Mouse (Mus musculus) heart, embryonic 11.5 days (tissue): ENCODE results near the gene Fam173a. TPM values are rescaled to one million over a fixed set of nuclear protein-coding genes. Genes with fewer than 3 reads are reported as not detected.

Experiments used
- ATAC-seq: fragments of 200-750 bp; cut with Nextera tagmentation; replicated peaks from 2 replicates; pipeline ENCODE4 v1.8.0; 2017; ENCODE audit warnings: moderate library complexity; ENCODE audit not compliant: insufficient number of reproducible peaks, low FRiP score, low TSS enrichment
- H3K27ac ChIP-seq: fragments of 300-500 bp; sonication (generic); 2 replicates; pipeline ENCODE4 v1.5.1; 2014; ENCODE audit warnings: mild to moderate bottlenecking, low read depth, low read length
- H3K27me3 ChIP-seq: fragments of 300-500 bp; sonication (generic); 2 replicates; pipeline ENCODE4 v1.6.1; 2014; ENCODE audit warnings: mild to moderate bottlenecking, low read length, mixed read lengths; ENCODE audit not compliant: control insufficient read depth, insufficient read depth
- H3K36me3 ChIP-seq: fragments of 300-500 bp; sonication (generic); 2 replicates; pipeline ENCODE4 v1.6.1; 2014; ENCODE audit warnings: mild to moderate bottlenecking, low read length, moderate library complexity, mixed read lengths; ENCODE audit not compliant: control insufficient read depth, insufficient read depth
- H3K4me1 ChIP-seq: fragments of 300-500 bp; sonication (generic); 2 replicates; pipeline ENCODE4 v1.6.1; 2014; ENCODE audit warnings: low read length; ENCODE audit not compliant: control insufficient read depth, insufficient read depth
- H3K4me2 ChIP-seq: fragments of 300-500 bp; sonication (generic); 2 replicates; pipeline ENCODE4 v1.6.1; 2014; ENCODE audit warnings: mild to moderate bottlenecking, moderate library complexity
- H3K4me3 ChIP-seq: fragments of 300-500 bp; sonication (generic); 2 replicates; pipeline ENCODE4 v1.5.1; 2014; ENCODE audit warnings: low read depth, low read length
- H3K9ac ChIP-seq: fragments of 300-500 bp; sonication (generic); 2 replicates; pipeline ENCODE4 v1.6.1; 2014; ENCODE audit warnings: mild to moderate bottlenecking, low read depth, low read length, moderate library complexity
- H3K9me3 ChIP-seq: fragments of 300-500 bp; sonication (generic); replicated peaks from 2 replicates; pipeline ENCODE4 v1.6.1; 2016; ENCODE audit warnings: low read length; ENCODE audit not compliant: control insufficient read depth
- WGBS: fragments of 180-500 bp; shearing (Covaris S2); extraction: QIAGEN DNeasy Blood & Tissue Kit; methylation state at CpG from one replicate; pipeline ENCODE4 v1.1.7; 2014; ENCODE audit not compliant: insufficient replicate concordance; 5-methylcytosine and 5-hydroxymethylcytosine counted together
- polyA plus RNA-seq: library from polyadenylated mRNA; unstranded; fragments of >200 nt; fragmentation: Nextera tagmentation; extraction: Ambion mirVana; gene quantifications from 2 replicates; pipeline ENCODE4 v1.2.1, GENCODE M21; 2014

Fam173a gene
- polyA plus RNA-seq, 1 experiment from 2014 or later = 74.0 TPM

- Histone ChIP-seq H3K27me3 (no peaks in the 10 kb centered on the region), H3K4me1 (peaks cover 12% of the 10 kb centered on the region), H3K9ac (peak overlapping the region; percentile 80), H3K4me3 (peak overlapping the region; percentile 69; the same call in 1 of the 2 replicates), H3K36me3 (peaks cover 20% of the 10 kb centered on the region), H3K4me2 (peak overlapping the region; percentile 78), H3K9me3 (no peaks in the 10 kb centered on the region), H3K27ac (no peak overlapping the region)
- no peak for ATAC-seq
- WGBS = 80% methylated on average over 14 of the region's 15 CpGs
These were observed 8.7 kb downstream of the Fam173a start for GRCm38 (mm10) chr17:25783861-25784574.

GRCm38 (mm10) chr17:25783086-25783485 is 9.6 kb downstream of the Fam173a start:
- peaks cover 12% of the 10 kb centered on the region for H3K4me1 ChIP-seq
- no peak for ATAC-seq
- H3K9me3 ChIP-seq = no peaks in the 10 kb centered on the region
- H3K27me3 ChIP-seq = no peaks in the 10 kb centered on the region
- no peak overlapping the region for H3K4me3 ChIP-seq
- H3K36me3 ChIP-seq = peaks cover 20% of the 10 kb centered on the region
- no peak overlapping the region for H3K27ac ChIP-seq
- 77% methylated on average over 7 of the region's 7 CpGs for WGBS
- no peak overlapping the region for H3K4me2 ChIP-seq
- H3K9ac ChIP-seq = no peak overlapping the region

GRCm38 (mm10) chr17:25781339-25781738 is 11.4 kb downstream of the Fam173a start:
- no peak for ATAC-seq
- no peaks in the 10 kb centered on the region for H3K27me3 ChIP-seq
- no peak overlapping the region for H3K9ac ChIP-seq
- H3K4me1 ChIP-seq = peaks cover 12% of the 10 kb centered on the region
- no peak overlapping the region for H3K27ac ChIP-seq
- 76% methylated on average over 6 of the region's 6 CpGs for WGBS
- H3K9me3 ChIP-seq = no peaks in the 10 kb centered on the region
- no peak overlapping the region for H3K4me3 ChIP-seq
- peaks cover 18% of the 10 kb centered on the region for H3K36me3 ChIP-seq
- no peak overlapping the region for H3K4me2 ChIP-seq

GRCm38 (mm10) chr17:25777948-25778347 is 14.8 kb downstream of the Fam173a start:
- H3K4me3 ChIP-seq = no peak overlapping the region
- H3K27ac ChIP-seq = no peak overlapping the region
- no peaks in the 10 kb centered on the region for H3K9me3 ChIP-seq
- H3K27me3 ChIP-seq = no peaks in the 10 kb centered on the region
- WGBS = 91% methylated on average over 5 of the region's 5 CpGs
- peaks cover 6% of the 10 kb centered on the region for H3K4me1 ChIP-seq
- H3K9ac ChIP-seq = no peak overlapping the region
- no peak for ATAC-seq
- H3K36me3 ChIP-seq = peaks cover 18% of the 10 kb centered on the region
- H3K4me2 ChIP-seq = no peak overlapping the region

GRCm38 (mm10) chr17:25775318-25776062 is 17.2 kb downstream of the Fam173a start:
- no peak for ATAC-seq
- H3K4me1 ChIP-seq = peaks cover 6% of the 10 kb centered on the region
- no peak overlapping the region for H3K4me3 ChIP-seq
- 82% methylated on average over 10 of the region's 10 CpGs for WGBS
- H3K27ac ChIP-seq = no peak overlapping the region
- no peak overlapping the region for H3K9ac ChIP-seq
- no peaks in the 10 kb centered on the region for H3K27me3 ChIP-seq
- H3K4me2 ChIP-seq = no peak overlapping the region
- 0 out of 2 replicates have a peak, but pooled peaks cover 2% of the 10 kb centered on the region for H3K36me3 ChIP-seq
- no peaks in the 10 kb centered on the region for H3K9me3 ChIP-seq

- Histone ChIP-seq H3K27me3 (peaks cover 5% of the 10 kb centered on the region; the same call in 1 of the 2 replicates), H3K4me3 (peak within 1 kb of the TSS; percentile 88), H3K9me3 (no peaks in the 10 kb centered on the region), H3K9ac (peak within 1 kb of the TSS; percentile 92), H3K4me1 (peaks cover 6% of the 10 kb centered on the region), H3K4me2 (peak within 1 kb of the TSS; percentile 94), H3K36me3 (0 out of 2 replicates have a peak, but pooled peaks cover 2% of the 10 kb centered on the region), H3K27ac (no peak within 1 kb of the TSS)
- under 1% methylated on average over 37 of the region's 37 CpGs for WGBS
- ATAC-seq = peak; percentile 69; the same call in 1 of the 2 replicates
These were observed 19.1 kb downstream of the Fam173a start, which contains the start of gene Narfl for GRCm38 (mm10) chr17:25773549-25774120. Gene Narfl (plus strand): TSS chr17:25773776.

- Histone ChIP-seq H3K4me3 (no peak overlapping the region), H3K27me3 (peaks cover 7% of the 10 kb centered on the region), H3K27ac (no peak overlapping the region), H3K4me2 (no peak overlapping the region), H3K9ac (no peak overlapping the region), H3K9me3 (no peaks in the 10 kb centered on the region), H3K36me3 (no peaks in the 10 kb centered on the region), H3K4me1 (peaks cover 3% of the 10 kb centered on the region)
- 65% methylated on average over 9 of the region's 9 CpGs for WGBS
- ATAC-seq = no peak
These were observed 23.4 kb downstream of the Fam173a start for GRCm38 (mm10) chr17:25769331-25769730.

- no peak overlapping the region for H3K9ac ChIP-seq
- WGBS = 64% methylated on average over 5 of the region's 5 CpGs
- no peak overlapping the region for H3K4me3 ChIP-seq
- H3K27me3 ChIP-seq = peaks cover 7% of the 10 kb centered on the region
- no peaks in the 10 kb centered on the region for H3K36me3 ChIP-seq
- H3K9me3 ChIP-seq = no peaks in the 10 kb centered on the region
- no peaks in the 10 kb centered on the region for H3K4me1 ChIP-seq
- no peak overlapping the region for H3K4me2 ChIP-seq
- H3K27ac ChIP-seq = no peak overlapping the region
- no peak for ATAC-seq
These were observed 26.8 kb downstream of the Fam173a start for GRCm38 (mm10) chr17:25765886-25766285.
